Mouse (Mus musculus): ENCODE results near the gene Cbr2.

GRCm38 (mm10) chr11:120692471-120693011 is 39.4 kb downstream of the Cbr2 start:
- TF ChIP-seq CTCF (IDR thresholded peaks at IDR 0.05; ENCODE audit: control insufficient read depth, insufficient read depth, insufficient read length) (no peak), MAX (IDR thresholded peaks at IDR 0.05) (no peak), FOSL1 (IDR thresholded peaks at IDR 0.05; ENCODE audit: insufficient read depth, low read length, poor library complexity, severe bottlenecking) (no peak), MYOG (IDR thresholded peaks at IDR 0.05; ENCODE audit: control insufficient read depth, extremely low read depth, insufficient read length) (no peak), USF1 (IDR thresholded peaks at IDR 0.05; ENCODE audit: low read depth) (peak; percentile 64), CEBPB (IDR thresholded peaks at IDR 0.05; ENCODE audit: low read depth) (no peak), MYOD1 (IDR thresholded peaks at IDR 0.05; ENCODE audit: control insufficient read depth, insufficient read length, low read depth) (no peak)

Data from C2C12 (cell line).